Mouse (Mus musculus) layer of hippocampus, adult 2 months (tissue): ENCODE data around the gene Scd2. TPM values are rescaled to one million over a fixed set of nuclear protein-coding genes. Genes with fewer than 3 reads are reported as not detected.
A peak's percentile ranks its signal among the peaks of the same experiment; 100 is the strongest.

ENCODE experiments used
- DNase-seq, 2 experiments: peaks; one replicate each; pipeline ENCODE4 v3.0.0; 2022; ENCODE audit warnings: low spot score in 2 of 2
- H3K27ac ChIP-seq: fragments of 200-600 bp; 2 replicates; pipeline ENCODE4 v1.8.1; 2022
- H3K4me3 ChIP-seq: fragments of 200-600 bp; 2 replicates; pipeline ENCODE4 v1.8.1; 2022; ENCODE audit warnings: mild to moderate bottlenecking
- CTCF ChIP-seq: fragments of 200-600 bp; conservative IDR thresholded peaks from 2 replicates; pipeline ENCODE4 v1.8.1; 2022; ENCODE audit warnings: antibody characterized with exemption, mild to moderate bottlenecking, moderate library complexity
- total RNA-seq, 2 experiments: library from RNA; stranded (reverse); gene quantifications; 2 replicates each; pipeline ENCODE4 v1.2.3; 2021

Scd2 gene
- total RNA-seq, 2 experiments from 2014 or later, result 597 to 622 TPM

- peak; percentile 37 for TF ChIP-seq CTCF
- peak; percentile 89 to 97 for DNase-seq
- Histone ChIP-seq H3K4me3 (peak overlapping the region; percentile 98), H3K27ac (peak overlapping the region; percentile 100)
These were observed 486 bp downstream of the Scd2 start for GRCm38 (mm10) chr19:44293769-44294551.

- Histone ChIP-seq H3K4me3 (peak overlapping the region; percentile 98), H3K27ac (peak overlapping the region; percentile 100)
- peak; percentile 92 for TF ChIP-seq CTCF
- peak; percentile 91 to 93 for DNase-seq
These were observed 1.1 kb downstream of the Scd2 start for GRCm38 (mm10) chr19:44294588-44295041.

- no peak for TF ChIP-seq CTCF
- Histone ChIP-seq H3K27ac (peak overlapping the region; percentile 100), H3K4me3 (peak overlapping the region; percentile 98)
- no peak for DNase-seq
These were observed 1.8 kb downstream of the Scd2 start for GRCm38 (mm10) chr19:44295251-44295650.

- peak; percentile 75 to 90 for DNase-seq
- TF ChIP-seq CTCF, result peak; percentile 99
- Histone ChIP-seq H3K27ac (peak overlapping the region; percentile 100), H3K4me3 (peak overlapping the region; percentile 98)
These were observed 2.3 kb downstream of the Scd2 start for GRCm38 (mm10) chr19:44295741-44296140.

- Histone ChIP-seq H3K27ac (peak overlapping the region; percentile 100), H3K4me3 (peak overlapping the region; percentile 98)
- TF ChIP-seq CTCF, result no peak
- no peak for DNase-seq
These were observed 2.7 kb downstream of the Scd2 start for GRCm38 (mm10) chr19:44296186-44296585.

- DNase-seq, result no peak
- Histone ChIP-seq H3K27ac (peak overlapping the region; percentile 100), H3K4me3 (peak overlapping the region; percentile 98)
- TF ChIP-seq CTCF, result no peak
These were observed 3.7 kb downstream of the Scd2 start for GRCm38 (mm10) chr19:44297068-44297760.

GRCm38 (mm10) chr19:44297862-44298261 lies 4.4 kb downstream of the Scd2 start:
- no peak for DNase-seq
- TF ChIP-seq CTCF, result no peak
- Histone ChIP-seq H3K27ac (peak overlapping the region; percentile 100), H3K4me3 (peak overlapping the region; percentile 98)

- peak overlapping the region; percentile 100; the same call in 1 of the 2 replicates for H3K27ac ChIP-seq
- DNase-seq, result no peak
These were observed 5.6 kb downstream of the Scd2 start for GRCm38 (mm10) chr19:44299078-44299477.

GRCm38 (mm10) chr19:44299902-44300301 lies 6.4 kb downstream of the Scd2 start:
- Histone ChIP-seq H3K27ac (peak overlapping the region; percentile 72; the same call in 1 of the 2 replicates), H3K4me3 (peak overlapping the region; percentile 37)
- TF ChIP-seq CTCF, result no peak
- no peak for DNase-seq

More at GRCm38 (mm10) chr19:44299078-44299477, 5.6 kb downstream of the Scd2 start:
- no peak for TF ChIP-seq CTCF
- H3K4me3 ChIP-seq, result peak overlapping the region; percentile 98

- DNase-seq, result no peak
- H3K27ac ChIP-seq, result peak overlapping the region; percentile 72
- peak overlapping the region; percentile 37 for H3K4me3 ChIP-seq
- TF ChIP-seq CTCF, result no peak
These were observed 7.0 kb downstream of the Scd2 start for GRCm38 (mm10) chr19:44300520-44300919.

GRCm38 (mm10) chr19:44301176-44301575 lies 7.7 kb downstream of the Scd2 start:
- no peak for TF ChIP-seq CTCF
- H3K27ac ChIP-seq, result peak overlapping the region; percentile 72
- H3K4me3 ChIP-seq, result peak overlapping the region; percentile 20; the same call in 1 of the 2 replicates
- DNase-seq, result no peak

GRCm38 (mm10) chr19:44301671-44302305 lies 8.3 kb downstream of the Scd2 start:
- TF ChIP-seq CTCF, result no peak
- peak overlapping the region; percentile 72 for H3K27ac ChIP-seq
- no peak for DNase-seq
- no peak overlapping the region; the same call in 1 of the 2 replicates for H3K4me3 ChIP-seq

- TF ChIP-seq CTCF, result no peak
- Histone ChIP-seq H3K27ac (peak overlapping the region; percentile 43), H3K4me3 (peak overlapping the region; percentile 14)
- DNase-seq, result no peak
These were observed 9.4 kb downstream of the Scd2 start for GRCm38 (mm10) chr19:44302901-44303300.
